Mouse (Mus musculus) CH12.LX (cell line): Measurements from ENCODE around the gene Pepd. TPM values are rescaled to one million over a fixed set of nuclear protein-coding genes. Genes with fewer than 3 reads are reported as not detected.

Experiments
- DNase-seq: peaks from one replicate; pipeline ENCODE4 v3.0.0-alpha.2; 2013; ENCODE audit errors: extremely low read depth
- H3K27ac ChIP-seq: 2 replicates; pipeline ENCODE4 v1.5.1; 2012; ENCODE audit warnings: low read depth, mild to moderate bottlenecking, control low read depth, moderate library complexity; ENCODE audit not compliant: insufficient read depth
- H3K27me3 ChIP-seq: replicated peaks from 2 replicates; pipeline ENCODE3; 2012; ENCODE audit warnings: inconsistent platforms
- H3K36me3 ChIP-seq, 2 experiments: replicated peaks in 1 of 2; 2 replicates each; pipeline versions ENCODE3 to v1.6.1; 2012; ENCODE audit warnings: inconsistent platforms in 1 of 2, low read length in 1 of 2, mild to moderate bottlenecking in 1 of 2, mixed read lengths in 1 of 2, moderate library complexity in 1 of 2; ENCODE audit not compliant: control insufficient read depth in 1 of 2, insufficient read depth in 1 of 2
- H3K4me1 ChIP-seq, 2 experiments: 2 replicates each; pipeline ENCODE4 v1.6.1; 2012; ENCODE audit warnings: inconsistent platforms in 1 of 2, moderate library complexity in 1 of 2; ENCODE audit not compliant: insufficient read depth in 2 of 2, control insufficient read depth in 1 of 2
- H3K4me2 ChIP-seq: 2 replicates; pipeline ENCODE4 v1.6.1; 2012; ENCODE audit warnings: low read depth, mild to moderate bottlenecking, control low read depth; ENCODE audit not compliant: poor library complexity, insufficient read depth, severe bottlenecking
- H3K4me3 ChIP-seq, 3 experiments: fragments of 150-350 bp in 1 of 3; sonication (generic) in 1 of 3; replicated peaks in 1 of 3; 2 replicates each; pipeline versions ENCODE3 to v1.5.1; 2011 to 2012; ENCODE audit warnings: low read depth in 2 of 3, low read length in 2 of 3, mild to moderate bottlenecking in 2 of 3, moderate library complexity in 2 of 3, control low read depth in 1 of 3, improper control_type of control experiment in 1 of 3, inconsistent platforms in 1 of 3, mixed read lengths in 1 of 3; ENCODE audit not compliant: poor library complexity in 1 of 3
- H3K79me2 ChIP-seq: replicated peaks from 2 replicates; pipeline ENCODE4 v1.6.1; 2012; ENCODE audit warnings: mild to moderate bottlenecking, moderate library complexity; ENCODE audit not compliant: control insufficient read depth, poor library complexity, insufficient read depth, severe bottlenecking; ENCODE audit errors: extremely low read depth
- H3K9ac ChIP-seq: 2 replicates; pipeline ENCODE4 v1.6.1; 2012; ENCODE audit warnings: low read depth, mild to moderate bottlenecking, control low read depth, moderate library complexity; ENCODE audit not compliant: insufficient read depth
- H3K9me3 ChIP-seq: replicated peaks from 2 replicates; pipeline ENCODE3; 2012; ENCODE audit warnings: low read length, inconsistent platforms, mixed read lengths
- BHLHE40 ChIP-seq: IDR thresholded peaks from 2 replicates; pipeline ENCODE4 v1.6.1; 2011; ENCODE audit warnings: mild to moderate bottlenecking, low read depth, low read length, improper control_type of control experiment
- CHD2 ChIP-seq: IDR thresholded peaks from 2 replicates; pipeline ENCODE4 v1.6.1; 2011; ENCODE audit warnings: low read length, improper control_type of control experiment
- E2F4 ChIP-seq: IDR thresholded peaks from 2 replicates; pipeline ENCODE4 v1.6.1; 2011; ENCODE audit warnings: low read depth, low read length, improper control_type of control experiment; ENCODE audit not compliant: insufficient replicate concordance
- HCFC1 ChIP-seq: IDR thresholded peaks from 2 replicates; pipeline ENCODE4 v1.6.1; 2012; ENCODE audit warnings: low read depth, mild to moderate bottlenecking, inconsistent platforms, low read length, improper control_type of control experiment
- IRF4 ChIP-seq: IDR thresholded peaks from 2 replicates; pipeline ENCODE4 v1.6.1; 2014; ENCODE audit warnings: low read depth, mild to moderate bottlenecking, inconsistent platforms, low read length, improper control_type of control experiment
- MYC ChIP-seq: IDR thresholded peaks from 2 replicates; pipeline ENCODE4 v1.6.1; 2011; ENCODE audit warnings: low read depth, mild to moderate bottlenecking, improper control_type of control experiment, low read length
- NELFE ChIP-seq: IDR thresholded peaks from 2 replicates; pipeline ENCODE4 v1.6.1; 2011; ENCODE audit warnings: low read depth, low read length, improper control_type of control experiment
- POLR2A ChIP-seq: IDR thresholded peaks from 2 replicates; pipeline ENCODE4 v1.6.1; 2011; ENCODE audit warnings: low read depth, mild to moderate bottlenecking, improper control_type of control experiment, low read length
- POLR2AphosphoS2 ChIP-seq: IDR thresholded peaks from 2 replicates; pipeline ENCODE4 v1.6.1; 2011; ENCODE audit warnings: low read depth, low read length, improper control_type of control experiment
- RCOR1 ChIP-seq: conservative IDR thresholded peaks from 2 replicates; pipeline ENCODE4 v1.6.1; 2012; ENCODE audit warnings: low read depth, mild to moderate bottlenecking, inconsistent platforms, low read length, improper control_type of control experiment
- UBTF ChIP-seq: IDR thresholded peaks from 2 replicates; pipeline ENCODE4 v1.6.1; 2012; ENCODE audit warnings: low read depth, mild to moderate bottlenecking, inconsistent platforms, low read length, improper control_type of control experiment, moderate library complexity
- ZC3H11A ChIP-seq: IDR thresholded peaks from 2 replicates; pipeline ENCODE4 v1.6.1; 2012; ENCODE audit warnings: low read depth, mild to moderate bottlenecking, inconsistent platforms, low read length, improper control_type of control experiment
- dilution Hi-C: fragments of 300-500 bp; cut with MboI; formaldehyde crosslinking; loops from 2 replicates; pipeline ENCODE4 v1.14.3; 2020; ENCODE audit warnings: low sequenced_read_pairs; ENCODE audit not compliant: extremely low pct_unique_long_range_greater_than_20kb, extremely low pct_ligation_motif_present
- in situ Hi-C: fragments of 300-500 bp; cut with MboI; formaldehyde crosslinking; loops from 3 replicates; pipeline ENCODE4 v1.14.3; 2019; ENCODE audit warnings: low sequenced_read_pairs, low pct_ligation_motif_present, low pct_unique_long_range_greater_than_20kb, mixed read lengths
- polyA plus RNA-seq: library from polyadenylated mRNA; unstranded; fragments of >175 nt; gene quantifications from 2 replicates; pipeline ENCODE4 v1.2.1, GENCODE M21; 2012; ENCODE audit warnings: low read depth; ENCODE audit not compliant: insufficient read length
- total RNA-seq, 2 experiments: library from RNA; depleted of rRNA; stranded (reverse); fragments of 300-350 nt in 1 of 2; fragments of >200 nt in 1 of 2; gene quantifications; 2 replicates each; pipeline ENCODE4 v1.2.3; 2012 to 2014

Gene Pepd
- total and polyA plus RNA-seq, 3 experiments = 52.4 to 68.3 (median 53.5) TPM

DNA sequence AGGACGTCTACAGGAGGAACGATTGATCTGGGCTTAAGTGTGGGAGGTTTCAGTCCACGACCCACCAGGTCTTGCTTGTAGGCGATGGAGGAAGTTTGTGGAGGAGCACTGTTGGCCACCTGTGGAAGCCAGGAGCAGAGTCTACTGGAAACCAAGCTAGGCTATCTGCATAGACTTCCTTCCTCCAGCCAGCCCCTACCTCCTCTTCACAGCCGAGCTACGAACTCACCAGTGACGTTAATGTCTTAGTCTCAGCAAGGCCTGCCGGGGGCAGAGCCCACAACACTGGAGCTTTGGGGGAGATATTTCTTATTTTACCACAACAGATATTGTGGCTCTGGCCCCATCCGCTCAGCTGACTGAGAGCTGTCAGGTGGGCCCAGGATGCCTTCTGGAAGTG is 73.0 kb downstream of the Pepd start:
- peak overlapping the region; percentile 49 for H3K27ac ChIP-seq
- H3K36me3 ChIP-seq = peaks cover 0 to 43% of the 10 kb centered on the region in 2 experiments
- H3K4me3 ChIP-seq = no peak overlapping the region
- H3K27me3 ChIP-seq = no peaks in the 10 kb centered on the region
- dilution Hi-C loops (no loop called here), in situ Hi-C loops (no loop called here)
- no peaks in the 10 kb centered on the region for H3K79me2 ChIP-seq
- H3K9ac ChIP-seq = peak overlapping the region; percentile 41
- H3K9me3 ChIP-seq = peaks cover 5% of the 10 kb centered on the region
- 0 out of 2 replicates have a peak, but pooled peaks have one; percentile 10 for TF ChIP-seq POLR2A
- TF ChIP-seq MYC = no peak
- peaks cover 11 to 40% of the 10 kb centered on the region in 2 experiments for H3K4me1 ChIP-seq
- H3K4me2 ChIP-seq = peak overlapping the region; percentile 48; the same call in 1 of the 2 replicates
- DNase-seq = peak; percentile 45

DNA sequence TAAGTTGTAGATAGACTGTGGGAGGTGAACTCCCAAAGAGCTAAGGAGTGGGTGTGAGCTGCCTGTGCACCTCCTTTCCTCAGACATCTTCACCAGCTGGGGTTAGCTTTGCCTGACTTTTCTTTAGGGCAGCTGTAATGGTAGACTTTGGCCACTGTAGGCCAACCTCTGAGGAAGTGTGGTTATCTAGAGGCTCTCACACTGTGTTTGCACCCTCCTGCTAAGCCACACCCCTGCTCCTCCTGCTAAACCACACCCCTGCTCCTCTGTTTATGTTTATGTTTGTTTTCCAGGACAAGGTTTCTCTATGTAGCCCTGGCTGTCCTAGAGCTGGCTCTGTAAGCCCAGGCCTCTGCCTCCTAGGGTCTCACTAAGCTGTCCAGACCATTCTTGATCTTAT is 73.5 kb downstream of the Pepd start:
- Histone ChIP-seq H3K4me3 (no peak overlapping the region), H3K27ac (peak overlapping the region; percentile 49; the same call in 1 of the 2 replicates), H3K9me3 (peaks cover 5% of the 10 kb centered on the region), H3K4me1 (peaks cover 11 to 40% of the 10 kb centered on the region in 2 experiments), H3K36me3 (peaks cover 0 to 47% of the 10 kb centered on the region in 2 experiments), H3K4me2 (peak overlapping the region; percentile 48; the same call in 1 of the 2 replicates), H3K79me2 (no peaks in the 10 kb centered on the region), H3K9ac (peak overlapping the region; percentile 41), H3K27me3 (no peaks in the 10 kb centered on the region)
- no peak for TF ChIP-seq RCOR1
- no peak for TF ChIP-seq NELFE
- TF ChIP-seq CHD2 = no peak
- TF ChIP-seq UBTF = no peak
- no peak for TF ChIP-seq POLR2AphosphoS2
- dilution Hi-C loops (no loop called here), in situ Hi-C loops (no loop called here)
- peak; percentile 34 for DNase-seq

DNA sequence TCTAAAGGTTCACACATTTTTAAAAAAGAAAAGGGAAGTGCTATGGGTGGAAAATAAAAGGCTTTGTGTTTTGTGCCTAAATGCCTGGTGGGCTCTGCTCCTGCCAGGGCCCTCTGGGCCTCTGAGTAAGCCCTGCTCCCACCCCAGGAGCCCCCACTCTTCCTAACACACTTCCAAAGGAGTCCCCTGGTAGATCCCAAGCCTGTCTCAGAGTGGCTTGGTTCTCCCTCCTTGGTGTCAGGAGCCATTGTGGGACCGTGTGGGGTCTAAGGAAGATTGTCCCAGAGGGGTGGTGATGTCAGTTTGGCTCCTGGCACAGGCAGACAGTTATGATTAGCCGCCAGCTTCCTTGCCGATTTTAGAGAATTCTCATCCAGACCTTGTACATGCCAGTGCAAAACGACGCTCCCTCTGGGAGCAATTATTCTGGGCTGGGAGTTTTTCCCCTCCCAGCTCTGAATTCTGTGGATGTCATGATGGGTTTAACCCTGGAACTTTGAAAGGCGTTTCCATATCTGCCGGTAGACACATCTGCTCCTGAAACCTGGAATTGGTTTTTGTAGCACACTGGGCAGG is 74.5 kb downstream of the Pepd start:
- no peak overlapping the region for H3K27ac ChIP-seq
- no peak for DNase-seq
- H3K36me3 ChIP-seq = peaks cover 0 to 49% of the 10 kb centered on the region in 2 experiments
- no peak overlapping the region for H3K4me3 ChIP-seq
- TF ChIP-seq BHLHE40 (no peak), HCFC1 (no peak), IRF4 (no peak), ZC3H11A (no peak), E2F4 (no peak)
- no peak overlapping the region for H3K4me2 ChIP-seq
- no peak overlapping the region for H3K9ac ChIP-seq
- no peaks in the 10 kb centered on the region for H3K27me3 ChIP-seq
- H3K9me3 ChIP-seq = peaks cover 5% of the 10 kb centered on the region
- H3K79me2 ChIP-seq = no peaks in the 10 kb centered on the region
- in situ Hi-C loops (no loop called here), dilution Hi-C loops (no loop called here)
- H3K4me1 ChIP-seq = peaks cover 11 to 40% of the 10 kb centered on the region in 2 experiments
